Mouse (Mus musculus) forelimb bud, embryonic 11.5 days (tissue): ENCODE results near the gene Setx.
A peak's percentile ranks its signal among the peaks of the same experiment; 100 is the strongest.

Experiments used
- DNase-seq: peaks from one replicate; pipeline ENCODE4 v3.0.0-alpha.2; 2012; ENCODE audit warnings: low read depth, low spot score

Setx gene

DNA sequence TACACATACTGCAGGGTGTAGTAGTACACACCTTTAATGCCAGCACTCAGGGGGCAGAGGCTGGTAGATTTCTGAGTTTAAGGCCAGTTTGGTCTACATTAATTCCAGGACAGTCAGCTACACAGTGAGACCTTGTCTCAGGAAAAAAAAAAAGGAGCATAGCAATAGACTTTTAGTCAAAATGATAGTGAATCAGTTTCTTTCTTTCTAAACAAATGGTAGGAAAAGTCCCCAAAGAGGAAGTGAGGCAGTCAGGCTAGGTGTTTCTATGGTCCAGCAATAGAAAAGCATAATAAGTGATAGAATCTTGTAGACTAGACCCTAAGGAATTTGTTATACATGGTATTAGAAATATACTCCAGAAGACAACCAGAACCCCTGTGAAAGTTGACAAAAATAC lies 11.2 kb downstream of the Setx start:
- no peak for DNase-seq

DNA sequence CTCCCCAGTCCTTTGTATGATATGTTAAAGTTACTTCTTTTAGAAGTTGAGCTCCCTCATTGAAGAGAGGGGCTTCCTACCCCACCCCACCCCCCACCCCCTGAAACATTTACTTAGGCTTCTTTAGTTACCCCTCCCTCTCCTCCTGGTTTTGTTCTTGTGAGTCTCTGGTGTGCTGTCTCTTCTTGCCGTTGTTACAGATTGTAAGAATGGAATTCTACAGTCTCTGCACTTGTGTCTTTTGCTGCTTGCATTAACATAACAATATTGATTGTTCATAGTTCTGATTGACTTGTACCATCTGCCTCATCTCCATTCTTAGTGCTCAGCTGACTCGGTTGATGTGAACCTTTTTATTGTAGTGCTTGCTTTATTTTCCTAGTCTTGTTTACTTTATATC lies 28.0 kb downstream of the Setx start:
- DNase-seq: no peak

DNA sequence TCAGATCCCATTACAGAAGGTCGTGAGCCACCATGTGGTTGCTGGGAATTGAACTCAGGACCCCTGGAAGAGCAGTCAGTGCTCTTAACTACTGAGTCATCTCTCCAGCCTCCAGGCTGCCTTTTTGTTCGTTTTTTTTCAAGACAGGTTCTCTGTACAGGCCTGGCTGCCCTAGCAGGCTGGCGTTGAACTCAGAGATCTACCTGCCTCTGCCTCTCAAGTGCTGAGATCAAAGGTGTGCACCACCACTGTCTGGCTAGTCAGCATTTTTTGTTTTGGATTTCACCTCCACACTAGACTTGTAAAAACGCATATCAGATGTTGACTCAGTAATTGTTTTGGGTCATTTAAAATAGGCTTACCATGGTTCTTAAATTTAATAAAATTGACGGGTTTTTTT lies 44.1 kb downstream of the Setx start:
- no peak for DNase-seq

DNA sequence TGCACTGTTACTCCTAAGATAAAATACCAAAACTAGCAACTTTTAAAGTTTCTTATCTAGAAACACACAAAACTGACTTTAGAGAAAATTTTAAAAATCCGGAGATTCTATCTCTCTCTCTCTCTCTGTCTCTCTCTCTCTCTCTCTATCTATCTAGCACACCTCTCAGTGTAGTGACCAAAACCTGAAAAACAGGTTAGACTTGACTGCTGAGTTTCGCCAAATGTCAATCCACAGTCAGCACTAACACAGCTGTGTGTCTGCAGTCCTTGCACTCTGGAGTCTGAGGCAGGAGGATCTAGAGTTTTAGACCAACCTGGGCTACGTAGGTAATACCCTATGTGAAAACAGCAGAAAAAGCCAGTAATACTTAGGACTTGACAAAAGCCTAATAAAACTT lies 50.9 kb downstream of the Setx start:
- DNase-seq: no peak

DNA sequence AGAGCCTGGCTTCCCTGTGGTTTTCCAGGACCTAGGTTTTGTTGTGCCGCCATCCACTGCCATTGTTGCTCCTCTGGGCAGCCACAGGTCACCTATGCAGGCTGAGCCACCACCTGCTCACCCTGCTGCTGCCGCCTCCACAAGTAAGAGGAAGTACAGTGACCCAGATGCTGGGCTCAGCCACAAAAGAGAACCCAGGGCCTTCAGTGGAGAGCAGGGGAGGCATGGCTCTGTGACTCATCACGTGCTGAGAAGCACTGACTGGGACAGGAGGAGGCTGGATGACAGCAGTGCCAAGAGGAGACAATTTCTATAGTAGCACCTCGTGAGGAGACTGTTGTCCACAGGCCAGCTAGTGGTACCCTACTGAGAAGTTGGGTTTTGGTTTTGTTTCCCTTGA lies 55.8 kb downstream of the Setx start:
- DNase-seq: no peak

DNA sequence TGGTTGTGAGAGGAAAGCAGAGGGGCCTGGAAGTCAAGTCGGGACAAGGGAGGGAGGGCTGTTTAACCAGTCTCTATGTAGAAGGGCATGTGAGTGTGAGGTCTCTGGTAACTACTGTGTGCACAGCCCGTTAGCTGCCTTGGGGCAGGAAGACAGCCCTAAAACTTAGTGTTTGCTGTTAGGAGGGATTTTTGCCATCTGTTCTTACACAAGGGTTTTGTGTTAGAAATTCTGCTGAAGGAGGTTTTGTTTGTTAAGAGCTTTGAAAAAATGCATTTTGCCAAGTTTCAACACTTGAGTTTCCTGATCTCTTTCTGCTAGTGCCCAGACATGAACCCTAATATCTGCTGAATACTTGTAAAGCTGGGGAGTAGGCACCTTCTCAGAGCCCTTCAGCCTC lies 57.1 kb downstream of the Setx start:
- no peak for DNase-seq

DNA sequence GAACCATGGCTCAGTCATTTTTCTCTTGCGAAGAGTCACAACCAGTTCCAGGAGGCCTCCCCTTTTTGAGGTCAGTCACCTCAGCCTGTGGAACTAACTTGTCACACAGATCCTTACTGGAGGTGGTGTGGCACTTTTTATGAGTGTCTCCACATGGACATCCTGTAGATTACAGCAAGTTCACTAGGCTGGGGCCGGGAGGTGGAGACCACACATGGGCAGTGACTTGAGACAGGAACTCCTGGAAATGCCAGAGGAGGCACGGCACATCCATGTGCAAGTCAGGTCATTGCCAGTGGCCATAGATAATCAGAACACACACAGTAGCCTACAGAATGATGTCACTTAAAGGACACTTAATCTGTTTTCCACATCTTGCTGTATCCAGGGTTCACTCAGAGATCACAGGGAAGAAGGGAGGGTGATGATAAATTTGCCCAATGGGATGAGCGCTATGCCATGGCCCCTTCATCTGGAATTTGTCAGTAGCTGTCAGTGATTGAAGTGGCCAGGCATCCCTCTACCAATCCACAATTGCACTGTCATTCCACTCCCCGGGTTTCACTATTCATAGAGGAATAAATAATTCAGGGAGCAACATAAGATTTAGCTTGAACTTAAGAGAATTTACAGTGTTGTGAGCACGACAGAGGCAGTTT lies 59.4 kb downstream of the Setx start:
- no peak for DNase-seq

DNA sequence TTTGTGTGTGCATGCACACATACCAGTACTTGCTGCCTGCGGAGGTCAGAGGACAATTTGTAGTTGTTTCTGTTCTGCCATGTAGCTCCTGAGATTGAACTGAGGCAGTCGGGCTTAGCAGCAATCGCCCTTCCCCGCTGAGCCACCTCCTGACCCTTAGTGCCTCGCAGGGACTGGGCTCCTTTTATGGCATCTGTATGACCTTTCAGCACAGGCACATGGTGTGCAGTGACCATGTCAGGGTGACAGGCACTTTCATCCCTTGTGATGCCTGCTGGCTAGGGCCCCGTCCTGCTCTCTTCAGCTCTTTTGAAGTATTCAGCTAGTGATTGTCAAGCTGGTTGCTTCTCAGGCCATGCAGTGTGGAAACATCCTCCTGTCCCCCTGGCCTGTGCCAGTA lies 62.2 kb downstream of the Setx start:
- no peak for DNase-seq

DNA sequence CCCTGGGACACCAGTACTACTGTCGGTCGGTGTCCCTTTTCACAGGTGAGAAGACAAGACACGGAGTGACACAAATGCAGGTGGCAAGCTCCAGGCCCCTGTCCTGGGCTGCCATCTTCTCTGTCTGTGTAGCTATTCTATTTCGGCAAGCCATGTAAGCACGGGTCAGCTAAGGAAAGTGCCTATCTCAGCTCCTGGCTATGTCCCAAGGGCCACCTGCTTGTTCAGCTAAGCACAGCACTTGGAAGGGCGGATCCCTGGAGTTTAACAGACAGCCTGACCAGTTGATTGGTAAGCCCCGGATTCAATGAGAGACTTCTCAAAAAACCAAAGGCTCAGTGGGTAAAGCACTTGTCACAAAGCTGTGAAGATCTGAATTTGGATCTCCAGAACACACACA lies 66.4 kb downstream of the Setx start:
- DNase-seq: no peak

DNA sequence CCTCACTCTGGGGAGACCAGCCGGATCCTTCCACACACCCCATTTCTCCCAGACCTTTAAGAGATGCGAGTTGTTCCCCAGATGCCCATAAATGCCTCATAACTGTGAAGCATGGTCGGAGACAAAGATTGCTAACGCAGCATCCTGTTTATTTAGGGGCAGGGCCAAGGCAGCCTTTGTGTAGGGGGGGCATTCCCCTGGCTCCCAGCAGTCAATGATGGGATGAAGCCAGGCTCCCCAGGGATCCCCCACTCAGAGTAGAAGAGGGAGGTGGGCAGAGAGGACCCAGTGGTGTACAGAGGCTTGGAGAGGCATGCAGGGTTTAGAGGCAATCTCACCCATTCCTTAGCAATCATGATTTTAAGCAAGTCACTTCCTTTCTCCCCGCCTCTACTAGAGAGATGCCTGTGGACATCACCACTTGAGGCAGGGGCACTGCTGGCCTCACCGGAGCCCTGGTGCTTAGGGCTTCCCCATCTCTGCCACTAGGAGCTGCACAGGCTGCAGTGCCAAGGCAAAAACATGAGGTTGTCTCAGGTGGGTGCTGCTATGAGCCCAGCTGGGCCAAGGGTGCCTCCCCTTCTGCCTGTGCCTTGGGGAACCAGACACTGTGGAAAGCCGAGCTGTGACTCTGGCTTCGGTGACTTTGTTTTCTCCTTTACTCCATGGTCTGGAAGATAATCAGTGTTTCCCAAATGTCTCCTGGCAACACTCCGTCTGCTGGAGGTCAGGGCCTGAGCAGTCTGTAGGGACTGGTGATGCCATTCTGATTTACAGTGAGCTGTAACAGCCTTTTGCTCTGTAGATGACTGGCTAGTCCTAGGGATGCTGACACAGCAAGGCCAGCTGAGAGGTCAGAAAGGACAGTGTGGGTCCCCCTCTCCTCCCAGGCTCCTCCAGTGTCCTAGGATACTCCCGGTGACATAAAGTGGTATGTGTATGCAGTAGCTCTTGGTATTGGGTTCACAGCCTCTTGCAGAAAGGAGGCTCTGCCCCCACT lies 67.5 kb downstream of the Setx start:
- DNase-seq: no peak

DNA sequence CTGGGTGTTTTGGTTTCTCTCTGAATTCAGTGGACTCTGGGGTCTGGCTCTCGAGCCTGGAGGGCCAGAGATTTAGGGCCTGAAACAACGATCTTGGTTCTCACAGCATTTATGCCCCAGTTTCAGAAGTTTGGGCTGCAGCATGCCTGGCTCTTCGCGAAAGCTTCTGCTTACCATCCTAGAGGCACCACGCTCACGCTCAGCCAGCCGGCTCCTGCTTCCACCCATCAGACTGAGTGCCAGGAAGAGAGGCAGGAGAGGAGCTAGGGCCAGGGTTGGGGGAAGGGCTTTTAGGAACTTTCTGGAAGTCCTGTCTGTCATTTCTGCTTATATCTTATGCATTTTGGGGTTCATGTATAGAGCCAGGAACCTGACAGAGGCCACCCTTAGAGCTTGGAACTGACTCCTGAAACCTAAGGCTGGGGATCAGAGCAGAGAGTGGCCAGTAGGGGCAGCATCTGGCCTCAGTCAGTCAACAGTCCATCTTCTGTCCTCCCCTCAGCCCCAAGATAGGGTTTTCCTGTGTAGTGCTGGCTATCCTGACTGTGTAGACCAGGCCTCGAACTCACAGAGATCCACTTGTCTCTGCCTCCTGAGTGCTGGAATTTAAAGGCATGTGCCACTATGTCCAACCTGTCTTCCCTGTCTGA lies 68.8 kb downstream of the Setx start:
- no peak for DNase-seq

DNA sequence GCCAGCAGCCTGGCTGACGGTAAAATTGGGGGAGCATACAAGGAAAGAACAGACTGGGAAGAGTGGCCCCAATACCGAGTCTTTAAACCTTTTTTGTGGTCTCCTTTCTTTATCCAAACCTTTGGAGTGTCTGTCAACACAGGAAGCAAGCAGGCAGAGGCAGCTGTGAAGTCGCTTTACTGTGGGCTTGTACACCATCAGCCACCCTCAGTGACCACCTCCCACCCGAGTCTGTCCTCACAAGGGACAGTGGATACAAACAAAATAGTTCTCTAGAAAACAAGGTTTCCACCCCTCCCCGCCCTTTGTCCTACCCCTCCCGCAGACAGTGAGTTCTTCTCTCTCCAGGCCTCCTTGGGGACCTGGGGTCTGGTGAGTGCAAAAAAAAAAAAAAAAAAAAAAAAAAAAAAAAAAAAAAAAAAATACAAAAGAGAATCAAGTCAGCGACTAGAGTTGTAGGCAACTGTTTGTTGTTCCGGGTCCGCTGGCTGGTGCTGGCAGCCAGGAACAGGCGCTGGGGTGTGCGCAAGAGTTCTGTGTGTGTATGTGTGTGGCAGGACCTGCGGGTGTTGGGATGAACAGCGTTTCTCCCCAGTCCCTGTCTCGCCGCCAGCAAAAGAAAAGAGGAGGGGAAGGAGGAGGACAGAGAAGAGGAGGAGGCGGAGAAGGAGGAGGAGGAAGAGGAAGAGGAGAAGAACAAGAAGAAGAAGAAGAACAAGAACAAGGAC lies 70.0 kb downstream of the Setx start:
- no peak for DNase-seq

DNA sequence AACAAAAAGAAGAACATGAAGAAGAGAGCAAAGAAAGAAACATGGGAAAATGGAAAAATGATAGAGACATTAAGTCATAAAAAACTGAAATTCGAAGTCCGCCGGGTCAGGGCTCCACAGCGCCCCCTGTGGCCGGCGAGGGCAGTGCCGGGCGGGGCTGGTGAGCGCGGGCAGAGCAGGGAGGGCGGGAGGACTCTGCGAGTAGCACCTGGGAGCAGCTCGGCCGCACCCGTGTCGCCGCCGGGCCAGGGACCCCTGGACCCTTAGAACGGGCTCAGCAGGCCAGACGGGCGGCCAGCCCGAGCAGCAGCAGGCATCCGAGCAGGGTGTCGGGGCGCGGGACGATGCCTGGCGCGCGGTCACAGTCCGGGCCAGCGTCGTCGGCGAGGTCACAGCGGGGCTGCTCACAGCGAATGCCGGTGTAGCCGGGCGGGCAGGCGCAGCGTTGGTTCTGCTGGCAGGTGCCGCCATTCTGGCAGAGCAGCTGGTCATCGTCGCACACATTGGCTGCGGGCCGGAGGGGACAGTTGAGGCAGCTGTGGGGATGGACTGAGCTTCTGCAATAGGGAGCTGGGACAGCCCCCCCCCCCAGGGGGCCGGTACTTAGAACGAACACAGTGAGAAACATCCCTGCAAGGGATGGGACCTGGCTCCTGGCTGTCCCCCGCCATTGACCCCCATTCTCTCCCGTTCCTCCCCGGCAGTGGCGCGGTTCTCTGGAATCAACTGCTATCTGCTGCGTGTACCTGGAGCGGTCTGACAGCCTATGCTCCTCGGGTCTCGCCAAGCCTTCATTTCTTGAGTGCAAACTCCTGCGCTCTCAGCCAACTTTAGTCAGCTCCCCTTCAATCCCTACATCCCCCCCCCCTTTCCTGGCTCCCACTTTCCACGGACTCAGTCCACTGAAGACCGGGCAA lies 70.8 kb downstream of the Setx start:
- peak; percentile 68 for DNase-seq

DNA sequence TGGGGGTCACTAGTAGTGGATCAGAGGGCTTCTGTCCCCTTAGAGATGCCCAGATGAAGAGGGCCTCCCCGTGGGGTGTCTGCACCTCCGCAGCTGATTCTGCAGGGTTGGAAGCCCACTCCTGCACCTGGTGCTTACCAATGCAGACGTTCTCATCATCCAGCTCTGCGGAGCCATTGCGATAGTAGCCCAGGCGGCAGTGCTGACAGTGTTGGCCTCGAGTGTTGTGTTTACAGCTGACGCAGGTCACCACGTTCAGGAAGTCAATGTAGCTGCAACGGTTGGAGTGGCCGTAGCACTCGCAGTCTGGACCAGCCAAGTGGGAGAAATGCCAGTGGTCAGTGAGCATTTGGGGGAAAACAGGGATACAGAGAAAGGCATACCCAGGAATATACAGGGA lies 72.9 kb downstream of the Setx start:
- no peak for DNase-seq

DNA sequence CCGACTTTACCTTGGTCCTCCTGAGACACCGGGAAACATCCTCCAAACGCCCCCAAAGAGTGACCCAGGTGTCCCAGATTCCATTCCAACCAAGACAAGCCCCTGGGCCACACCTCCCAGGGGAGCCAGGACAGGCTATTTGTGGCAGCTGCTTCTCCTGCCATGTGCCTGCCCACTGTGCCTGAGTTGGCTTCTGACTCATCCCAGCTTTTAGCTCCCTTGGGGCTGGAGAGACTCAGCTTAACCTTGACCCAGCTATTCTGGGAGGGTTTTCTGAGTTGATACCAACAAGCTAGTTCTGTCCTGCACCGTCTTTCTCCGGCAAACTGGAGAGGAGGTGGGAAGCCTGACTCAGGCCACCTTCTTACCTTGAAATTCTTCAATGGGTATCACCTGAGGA lies 74.5 kb downstream of the Setx start:
- DNase-seq: no peak

DNA sequence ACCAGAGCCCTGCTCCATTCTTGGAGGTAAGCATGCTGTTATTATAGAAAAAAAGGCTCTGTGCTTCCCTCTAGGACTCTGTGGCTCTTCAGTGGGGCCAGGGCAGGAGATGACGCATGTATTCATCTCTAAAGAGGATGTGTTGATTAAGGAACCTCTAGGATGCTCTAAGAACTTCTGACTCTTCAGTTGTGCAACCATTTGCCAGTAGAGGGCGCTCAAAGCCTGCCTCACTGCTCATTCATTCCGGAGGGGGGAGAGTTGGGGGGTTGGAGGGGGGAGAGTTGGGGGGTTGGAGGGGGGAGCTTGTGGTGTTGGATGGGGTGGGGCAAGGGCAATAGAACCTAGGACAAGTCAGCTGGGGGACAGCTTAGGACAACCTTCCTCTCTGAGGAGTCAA lies 75.9 kb downstream of the Setx start:
- DNase-seq: peak; percentile 30

DNA sequence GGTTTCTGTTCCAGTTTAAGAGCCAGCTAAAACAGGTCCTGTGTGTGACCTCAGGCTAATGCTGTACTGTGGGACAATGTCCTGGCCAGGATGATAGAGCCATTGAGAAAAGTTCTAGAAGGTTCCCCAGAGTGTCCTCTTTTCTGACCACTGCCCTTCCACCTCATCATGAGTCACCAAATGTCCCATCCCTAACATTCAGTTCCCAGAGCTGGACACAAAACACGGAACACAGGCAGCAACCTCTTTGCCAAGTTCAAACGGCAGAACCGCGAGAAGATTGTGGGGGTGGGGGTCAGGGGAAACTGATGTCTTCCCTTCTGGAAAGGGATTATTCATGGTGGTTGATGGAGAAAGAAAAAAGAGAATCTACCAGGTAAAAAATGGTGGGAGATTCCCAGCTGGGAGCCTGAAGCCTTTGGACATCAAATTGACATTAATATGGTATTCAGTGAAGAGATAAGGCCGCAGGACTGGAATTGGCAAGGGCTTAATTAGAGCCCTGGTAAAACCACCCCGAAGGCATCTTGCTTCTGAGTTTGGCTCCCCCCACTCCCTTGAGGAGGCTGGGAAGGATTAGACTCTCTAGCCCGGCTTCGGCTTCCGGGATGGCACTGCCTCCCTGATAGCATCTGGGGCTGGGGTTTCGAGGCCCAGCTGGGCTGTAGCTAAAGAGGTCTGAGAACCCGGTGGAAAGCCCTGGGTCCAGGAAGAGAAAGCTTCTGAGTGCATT lies 77.4 kb downstream of the Setx start:
- DNase-seq: no peak

DNA sequence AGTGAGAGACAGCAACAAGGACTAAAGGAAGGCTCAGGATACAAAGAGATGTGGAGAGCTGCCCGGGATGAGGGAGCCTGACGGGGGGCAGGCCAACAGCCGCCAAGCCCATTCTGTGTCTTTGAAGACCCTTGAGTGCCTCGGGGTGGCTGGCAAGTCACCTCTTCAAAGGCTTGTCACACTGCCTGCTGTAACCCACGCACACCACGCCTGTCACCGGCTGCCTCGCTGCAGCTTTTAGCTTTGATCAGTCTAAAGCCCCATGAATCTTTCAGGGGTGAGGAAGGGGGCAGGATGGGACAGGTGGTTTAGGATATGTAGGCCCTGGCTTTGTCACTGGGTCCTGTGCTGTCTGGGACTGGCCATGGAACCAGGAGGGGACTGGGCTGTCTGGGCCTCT lies 82.2 kb downstream of the Setx start:
- DNase-seq: no peak

DNA sequence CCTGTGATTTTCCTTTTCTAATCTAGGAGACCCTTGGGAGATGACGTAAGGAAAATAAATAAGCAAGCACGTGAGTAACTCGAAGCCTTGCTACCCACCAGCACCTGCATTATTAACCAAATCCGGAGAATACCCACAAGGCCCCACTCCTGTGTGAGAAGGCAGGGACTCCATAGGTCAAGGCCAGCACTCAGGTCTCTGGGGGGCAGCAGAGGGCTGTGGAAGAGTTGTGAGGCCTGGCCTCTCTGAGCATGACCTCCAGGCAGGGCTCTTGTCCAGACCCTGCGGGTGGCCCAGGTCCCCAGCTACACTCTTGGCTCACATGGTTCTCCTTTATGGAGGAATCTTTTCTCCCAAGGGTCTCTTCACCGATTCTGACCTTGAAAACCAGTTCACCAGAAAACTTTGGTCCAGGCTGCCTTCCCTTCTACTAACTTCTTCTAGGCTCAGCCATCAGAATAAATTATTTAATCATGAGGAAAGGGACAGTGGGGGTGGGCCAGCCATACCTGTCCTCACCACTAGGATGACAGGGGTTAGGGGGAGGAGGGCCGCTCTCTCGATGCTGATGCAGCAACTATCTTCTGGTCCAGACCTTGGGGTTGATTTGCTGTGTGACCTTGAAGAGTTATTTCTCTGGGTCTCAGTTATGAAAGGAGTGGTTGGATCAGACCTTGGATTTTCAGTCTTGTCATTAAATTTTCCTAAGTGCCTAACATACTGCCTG lies 92.5 kb downstream of the Setx start:
- peak; percentile 17 for DNase-seq
